Mouse (Mus musculus) MN1 (cell line): ENCODE data around the gene Gcc2.
"Not testable (repeated sequence)": the region's sequence is repeated elsewhere in the genome, so short reads cannot be mapped to it uniquely, and the experiment has no call there.

Source experiments
- DNase-seq: peaks from one replicate; pipeline ENCODE4 v3.0.0-alpha.2; 2016; ENCODE audit warnings: low spot score

Gene Gcc2

GRCm38 (mm10) chr10:58323028-58323991 lies 68.0 kb downstream of the Gcc2 start, which contains the start of gene Lims1:
Gene Lims1 (plus strand): TSS chr10:58323466.
- DNase-seq = peak; percentile 100

DNA sequence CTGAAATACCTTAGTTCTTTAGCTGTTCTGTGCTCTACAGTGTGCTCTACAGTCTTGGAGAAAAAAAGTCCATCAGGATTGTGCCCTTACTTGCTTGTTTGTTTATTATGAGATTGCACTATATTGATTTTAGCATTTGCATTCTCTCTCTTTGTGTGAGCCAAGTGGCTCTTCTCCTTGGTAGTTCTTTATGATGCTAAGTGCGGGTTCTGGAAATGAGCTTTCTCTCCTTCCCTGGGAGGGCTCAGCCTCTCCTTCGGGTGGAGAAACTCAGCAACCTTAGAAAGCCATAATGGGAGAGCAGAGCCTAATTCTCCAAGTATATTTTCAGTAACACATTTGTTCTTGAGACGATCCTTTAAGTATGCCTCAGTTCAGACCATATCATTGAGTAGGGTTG lies 71.0 kb downstream of the Gcc2 start:
- no peak for DNase-seq

DNA sequence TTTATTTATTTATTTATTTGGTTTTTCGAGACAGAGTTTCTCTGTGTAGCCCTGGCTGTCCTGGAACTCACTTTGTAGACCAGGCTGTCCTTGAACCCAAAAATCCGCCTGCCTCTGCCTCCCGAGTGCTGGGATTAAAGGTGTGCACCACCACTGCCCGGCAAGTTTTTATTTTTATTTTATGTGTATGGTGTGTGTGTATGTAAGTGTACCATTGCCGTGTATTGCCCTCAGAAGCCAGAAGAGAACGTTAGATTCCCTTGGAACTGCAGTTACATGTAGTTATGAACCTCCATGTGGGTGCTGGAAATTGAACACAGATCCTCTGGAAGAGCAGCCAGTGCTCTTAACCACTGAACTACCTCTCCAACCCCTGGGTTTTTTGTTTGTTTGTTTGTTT lies 72.5 kb downstream of the Gcc2 start:
- DNase-seq = not testable (repeated sequence)

GRCm38 (mm10) chr10:58328517-58329108 lies 73.3 kb downstream of the Gcc2 start:
- no peak for DNase-seq

GRCm38 (mm10) chr10:58330635-58331034 lies 75.3 kb downstream of the Gcc2 start:
- DNase-seq = no peak

DNA sequence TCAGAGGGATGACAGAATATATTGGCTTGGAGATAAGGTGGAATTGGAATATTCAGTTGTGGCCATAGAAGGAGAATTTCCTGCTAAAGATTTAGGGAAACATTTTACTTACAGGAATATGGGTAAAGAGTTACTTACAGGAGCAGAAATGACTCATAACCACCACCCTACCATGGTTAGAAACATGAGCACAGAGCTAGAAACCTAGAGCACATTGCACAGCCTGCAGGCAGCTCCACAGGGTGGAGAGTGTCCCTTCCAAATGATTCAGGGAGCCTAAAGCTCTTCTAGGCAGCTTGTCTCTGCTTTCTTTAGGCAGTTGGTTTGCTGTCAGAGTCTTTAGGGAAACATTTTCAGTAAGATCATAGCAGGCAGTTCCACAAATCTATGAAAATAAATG lies 76.4 kb downstream of the Gcc2 start:
- peak; percentile 43 for DNase-seq

- no peak for DNase-seq
These were observed 78.1 kb downstream of the Gcc2 start for GRCm38 (mm10) chr10:58333414-58333813.

DNA sequence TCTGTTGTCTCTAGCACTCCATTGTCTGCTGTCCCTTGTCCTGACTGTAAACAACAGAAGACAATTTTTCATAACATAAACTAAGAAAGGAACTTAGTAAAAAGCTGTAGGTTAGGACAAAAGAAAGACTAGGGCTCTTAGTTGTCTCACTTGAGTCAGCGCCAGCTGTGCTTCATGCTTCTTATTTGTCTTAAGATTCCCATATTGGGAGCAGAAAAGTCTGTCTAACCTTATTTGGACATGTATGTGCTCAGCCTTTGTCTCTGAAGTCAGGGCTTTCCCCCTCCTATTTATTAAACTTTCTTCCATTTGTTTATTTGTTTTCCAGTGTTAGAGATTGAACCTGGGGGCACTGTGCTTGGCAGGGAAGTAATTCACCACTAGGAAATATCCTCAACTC lies 80.9 kb downstream of the Gcc2 start:
- DNase-seq = no peak

- DNase-seq = not testable (repeated sequence)
These were observed 81.8 kb downstream of the Gcc2 start for GRCm38 (mm10) chr10:58337091-58337490.

- DNase-seq = peak; percentile 68
These were observed 83.3 kb downstream of the Gcc2 start for GRCm38 (mm10) chr10:58338590-58338989.

DNA sequence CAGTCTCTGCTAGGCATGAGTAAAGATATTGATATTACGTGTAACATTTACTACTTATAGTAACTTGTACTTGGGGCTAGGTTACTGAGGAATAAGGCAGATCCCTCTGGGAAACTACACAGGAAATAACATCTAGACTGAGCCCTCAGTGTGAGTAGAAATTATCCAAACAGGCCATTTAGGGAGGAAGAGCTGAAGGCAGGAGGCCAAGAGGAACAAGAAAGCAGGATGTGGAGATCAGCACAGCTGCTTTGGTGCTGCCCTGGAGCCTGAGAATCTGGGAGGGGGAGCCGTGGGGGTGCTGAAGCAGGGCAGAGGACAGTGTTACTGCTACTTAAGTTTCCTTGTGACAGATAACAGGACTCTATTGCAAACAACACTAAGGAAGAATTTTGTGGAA lies 86.4 kb downstream of the Gcc2 start:
- no peak for DNase-seq

- DNase-seq = no peak
These were observed 86.9 kb downstream of the Gcc2 start for GRCm38 (mm10) chr10:58342199-58342598.

DNA sequence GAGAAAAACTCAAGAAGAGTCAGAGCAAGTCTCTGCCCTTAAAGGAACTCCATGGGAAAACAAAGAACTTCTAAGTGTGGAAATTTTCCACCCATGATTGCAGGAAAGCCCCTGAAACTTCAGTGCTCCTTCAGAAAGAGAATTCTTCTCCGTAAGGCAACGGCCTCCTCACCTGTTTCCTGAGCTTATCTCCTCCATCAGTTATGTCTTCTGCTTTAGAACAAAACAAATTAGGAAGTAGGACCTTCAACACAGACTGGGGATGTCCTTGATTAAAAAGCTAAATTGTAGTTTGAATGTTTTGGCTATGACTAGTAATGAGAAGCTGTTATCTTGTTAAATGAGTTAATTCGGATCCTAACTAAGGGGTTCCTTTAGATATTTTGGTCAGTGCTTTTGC lies 88.3 kb downstream of the Gcc2 start:
- DNase-seq = no peak

DNA sequence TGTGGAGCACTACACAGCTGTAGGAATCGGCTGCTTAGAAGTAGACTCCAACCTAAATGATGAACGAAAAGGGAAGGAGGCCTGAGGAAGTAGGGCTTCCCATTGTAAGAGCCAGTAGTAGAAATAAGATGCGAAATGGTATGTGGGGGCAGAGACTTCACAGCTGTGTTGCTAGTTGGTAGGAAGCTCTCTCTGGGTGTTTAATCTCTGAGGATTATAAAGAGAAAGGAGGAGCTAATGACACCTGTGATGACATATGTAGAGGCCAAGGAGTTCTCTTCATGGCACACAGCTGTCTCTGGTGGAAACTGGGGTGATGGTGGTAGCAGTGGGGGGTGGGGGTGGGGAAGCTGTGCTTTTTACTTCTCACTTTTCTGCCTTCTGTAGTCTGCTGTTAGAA lies 95.3 kb downstream of the Gcc2 start:
- no peak for DNase-seq

DNA sequence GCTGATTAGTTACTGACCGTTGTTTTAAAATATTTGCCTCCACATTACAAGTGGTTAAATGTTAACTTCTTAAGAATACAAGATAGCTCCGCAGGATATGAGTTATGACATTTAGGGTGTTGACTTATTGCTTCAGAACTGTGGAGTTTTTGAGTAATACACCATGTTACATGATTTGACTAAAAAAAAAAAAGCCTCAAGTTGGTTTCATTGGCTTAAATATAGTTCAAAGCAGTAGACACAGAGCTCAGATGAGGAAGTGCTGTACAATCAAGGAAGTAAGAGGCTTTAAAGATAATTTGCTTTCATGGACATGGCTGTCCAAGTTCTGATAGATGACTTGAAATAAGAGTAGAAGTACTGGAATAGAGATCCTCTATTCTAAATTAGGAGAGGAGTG lies 96.4 kb downstream of the Gcc2 start:
- no peak for DNase-seq

GRCm38 (mm10) chr10:58352364-58352763 lies 97.1 kb downstream of the Gcc2 start:
- DNase-seq = no peak

DNA sequence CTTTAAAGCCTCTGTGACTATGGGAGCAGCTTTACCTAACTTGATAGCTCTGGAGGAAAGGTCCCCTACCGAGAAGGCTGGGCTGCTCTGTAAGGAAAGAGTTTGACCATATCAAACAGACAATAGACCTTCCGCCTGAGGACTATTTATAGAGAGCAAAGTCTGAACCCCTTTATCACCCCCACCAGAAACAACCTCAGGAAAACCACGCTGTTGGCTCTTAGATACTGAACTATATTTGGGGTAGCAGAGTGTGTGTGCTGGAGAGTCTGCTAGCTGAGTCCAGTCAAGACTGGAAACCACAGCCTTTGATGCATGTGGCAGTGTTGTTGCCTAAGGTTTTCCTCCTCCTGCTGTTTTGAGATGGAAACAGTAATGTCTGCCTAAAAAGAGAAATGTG lies 99.3 kb downstream of the Gcc2 start:
- no peak for DNase-seq
